Mouse (Mus musculus) liver, embryonic 14.5 days (tissue): Measurements from ENCODE around the gene Top1.

Experiments
- CTCF ChIP-seq: IDR thresholded peaks from 2 replicates; pipeline ENCODE4 v1.5.1; 2016; ENCODE audit warnings: antibody characterized with exemption, low read depth, control low read depth
- EP300 ChIP-seq: IDR thresholded peaks from 2 replicates; pipeline ENCODE4 v1.6.1; 2016; ENCODE audit warnings: antibody characterized with exemption, low read depth

DNA sequence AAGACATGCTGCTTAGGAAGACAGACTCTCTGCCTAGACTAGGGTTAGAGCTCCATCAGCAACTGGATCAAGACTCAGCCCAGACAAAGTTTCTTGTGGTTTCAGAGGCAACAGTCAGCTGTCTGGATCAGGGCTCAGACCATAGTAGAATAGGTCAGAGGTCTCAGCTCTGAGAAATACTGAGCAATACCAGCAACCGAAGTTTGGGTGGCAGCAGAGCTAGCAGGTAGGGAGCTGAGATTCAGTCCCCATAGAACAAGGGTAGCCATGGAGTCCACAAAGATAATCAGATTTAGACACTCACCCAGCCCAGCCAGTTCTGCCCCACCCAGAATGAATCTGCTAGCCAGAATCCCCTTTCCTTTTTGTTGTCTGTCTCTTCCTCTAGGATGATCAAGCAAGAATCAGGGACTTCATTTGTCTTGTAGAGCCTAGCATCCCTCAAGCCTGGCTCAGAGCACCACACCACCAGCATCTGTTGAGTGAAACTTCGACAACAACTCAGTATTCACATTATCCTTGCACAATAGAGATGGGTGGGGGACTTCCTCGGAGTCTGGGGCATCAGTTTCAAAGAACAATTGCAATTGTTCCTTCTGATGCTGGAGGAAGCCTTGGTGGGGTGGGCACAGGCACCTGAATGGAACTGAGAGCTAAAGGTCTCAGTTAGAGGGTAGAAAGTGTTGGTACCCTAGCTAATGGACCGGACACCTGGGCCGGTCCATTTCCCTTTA lies 32.3 kb upstream of the Top1 start:
- TF ChIP-seq CTCF = no peak
- no peak for TF ChIP-seq EP300
